Mouse (Mus musculus) liver, embryonic 14.5 days (tissue): ENCODE measurements around the gene Mpped2. TPM values are rescaled to one million over a fixed set of nuclear protein-coding genes. Genes with fewer than 3 reads are reported as not detected.

Experiments
- ATAC-seq: fragments of 200-750 bp; cut with Nextera tagmentation; 2 replicates; pipeline ENCODE4 v1.8.0; 2017; ENCODE audit warnings: moderate number of reproducible peaks, mild to moderate bottlenecking, moderate library complexity; ENCODE audit not compliant: insufficient read depth
- DNase-seq, 3 experiments: peaks; one replicate each; pipeline ENCODE4 v3.0.0-alpha.2; 2012 to 2013; ENCODE audit warnings: low read depth in 3 of 3, low spot score in 3 of 3
- H3K27ac ChIP-seq: fragments of 300-500 bp; sonication (generic); 2 replicates; pipeline ENCODE4 v1.5.1; 2014; ENCODE audit warnings: moderate library complexity, mild to moderate bottlenecking, control low read depth, inconsistent platforms
- H3K27me3 ChIP-seq: fragments of 300-500 bp; sonication (generic); 2 replicates; pipeline ENCODE4 v1.6.1; 2014; ENCODE audit warnings: mild to moderate bottlenecking, low read length, moderate library complexity; ENCODE audit not compliant: control insufficient read depth, insufficient read depth
- H3K36me3 ChIP-seq: fragments of 300-500 bp; sonication (generic); replicated peaks from 2 replicates; pipeline ENCODE4 v1.6.1; 2014; ENCODE audit warnings: low read depth; ENCODE audit not compliant: control insufficient read depth, insufficient read depth
- H3K4me1 ChIP-seq, 2 experiments: fragments of 200-500 bp in 1 of 2; fragments of 300-500 bp in 1 of 2; sonication (generic) in 1 of 2; replicated peaks; 2 replicates each; pipeline ENCODE4 v1.6.1; 2012 to 2014; ENCODE audit warnings: antibody characterized with exemption in 1 of 2, inconsistent platforms in 1 of 2, low read length in 1 of 2; ENCODE audit not compliant: control insufficient read depth in 2 of 2, insufficient read depth in 2 of 2
- H3K4me2 ChIP-seq: fragments of 300-500 bp; sonication (generic); 2 replicates; pipeline ENCODE4 v1.6.1; 2014; ENCODE audit warnings: low read depth, mild to moderate bottlenecking, control low read depth, moderate library complexity
- H3K4me3 ChIP-seq, 2 experiments: fragments of 200-500 bp in 1 of 2; fragments of 300-500 bp in 1 of 2; sonication (generic) in 1 of 2; 2 replicates each; pipeline ENCODE4 v1.5.1; 2012 to 2014; ENCODE audit warnings: low read depth in 2 of 2, low read length in 2 of 2, mild to moderate bottlenecking in 2 of 2, control low read depth in 1 of 2, inconsistent platforms in 1 of 2, moderate library complexity in 1 of 2; ENCODE audit not compliant: insufficient read depth in 1 of 2
- H3K9ac ChIP-seq: fragments of 300-500 bp; sonication (generic); replicated peaks from 2 replicates; pipeline ENCODE4 v1.6.1; 2014; ENCODE audit warnings: mild to moderate bottlenecking, control low read depth, moderate library complexity
- H3K9me3 ChIP-seq: fragments of 300-500 bp; sonication (generic); 2 replicates; pipeline ENCODE4 v1.6.1; 2016; ENCODE audit warnings: low read length, mixed read lengths; ENCODE audit not compliant: control insufficient read depth
- CTCF ChIP-seq: IDR thresholded peaks from 2 replicates; pipeline ENCODE4 v1.5.1; 2016; ENCODE audit warnings: antibody characterized with exemption, low read depth, control low read depth
- EP300 ChIP-seq: IDR thresholded peaks from 2 replicates; pipeline ENCODE4 v1.6.1; 2016; ENCODE audit warnings: antibody characterized with exemption, low read depth
- WGBS: fragments of 180-500 bp; shearing (Covaris S2); extraction: QIAGEN DNeasy Blood & Tissue Kit; methylation state at CpG from one replicate; pipeline ENCODE4 v1.1.7; 2014; ENCODE audit not compliant: insufficient replicate concordance; 5-methylcytosine and 5-hydroxymethylcytosine counted together
- polyA plus RNA-seq, 2 experiments: library from polyadenylated mRNA; depleted of rRNA in 1 of 2; stranded (reverse) in 1 of 2; unstranded in 1 of 2; fragments of >200 nt; fragmentation: Nextera tagmentation in 1 of 2; extraction: Ambion mirVana in 1 of 2; gene quantifications; 2 replicates each; pipeline versions ENCODE4 v1.2.1 to v1.2.3; 2012 to 2014

Gene Mpped2
- polyA plus RNA-seq, 2 experiments, result 0.67 to 0.68 TPM

DNA sequence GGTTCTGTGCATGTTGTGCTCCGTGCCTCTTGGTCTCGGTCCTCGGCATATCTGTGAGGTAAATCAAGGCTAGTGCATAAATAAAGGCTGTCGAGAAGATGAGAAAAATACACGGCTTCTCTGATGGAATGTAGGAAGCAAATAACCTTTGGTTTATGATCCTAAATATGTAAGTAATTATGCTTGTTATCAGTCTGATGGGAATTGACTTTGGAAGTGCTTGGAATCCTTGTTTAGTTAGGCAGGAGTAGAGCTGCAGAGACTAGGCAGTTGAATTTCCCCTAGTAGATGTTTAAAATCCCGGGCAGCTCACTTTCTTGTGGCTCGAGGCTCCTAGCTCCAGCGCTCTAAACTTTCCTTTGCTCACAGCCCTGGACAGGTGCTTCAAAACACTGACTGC, 69.9 kb downstream of the Mpped2 start:
- H3K4me1 ChIP-seq, result no peaks in the 10 kb centered on the region
- no peak overlapping the region for H3K27ac ChIP-seq
- no peak for ATAC-seq
- no peaks in the 10 kb centered on the region for H3K27me3 ChIP-seq
- H3K4me3 ChIP-seq, result no peak overlapping the region
- H3K36me3 ChIP-seq, result no peaks in the 10 kb centered on the region
- no peak overlapping the region for H3K4me2 ChIP-seq
- WGBS, result 61% methylated on average over 8 of the region's 8 CpGs
- DNase-seq, result no peak
- no peak overlapping the region for H3K9ac ChIP-seq
- no peaks in the 10 kb centered on the region for H3K9me3 ChIP-seq
- TF ChIP-seq CTCF, result no peak
- TF ChIP-seq EP300, result no peak

DNA sequence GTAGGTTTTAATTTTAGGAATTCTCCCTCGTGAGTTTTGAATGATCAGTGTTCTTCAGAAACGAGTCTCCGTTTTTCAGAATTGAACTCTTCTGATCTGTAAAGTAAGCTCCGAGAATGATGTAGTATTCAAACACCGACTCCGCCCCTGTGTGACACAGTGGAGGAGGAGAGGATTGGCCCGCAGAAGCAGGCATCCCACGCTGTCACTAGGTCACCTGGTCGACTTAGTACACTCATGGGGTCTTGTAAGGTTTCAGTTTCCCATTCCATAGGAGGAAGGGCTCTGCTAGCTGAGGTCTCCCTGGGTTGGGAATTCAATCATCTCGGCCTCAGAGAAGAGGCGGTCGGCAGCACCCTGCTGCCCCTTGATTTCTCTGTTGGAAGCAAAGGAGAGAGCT, 76.2 kb downstream of the Mpped2 start:
- no peaks in the 10 kb centered on the region for H3K27me3 ChIP-seq
- 71% methylated on average over 12 of the region's 12 CpGs for WGBS
- TF ChIP-seq CTCF (no peak), EP300 (no peak)

GRCm38 (mm10) chr2:106772643-106773042, 79.6 kb downstream of the Mpped2 start:
- no peak for TF ChIP-seq CTCF
- H3K4me2 ChIP-seq, result no peak overlapping the region
- ATAC-seq (no peak), DNase-seq (no peak)
- H3K27ac ChIP-seq, result no peak overlapping the region
- no peaks in the 10 kb centered on the region for H3K27me3 ChIP-seq
- no peaks in the 10 kb centered on the region for H3K36me3 ChIP-seq
- H3K4me3 ChIP-seq, result no peak overlapping the region
- no peak overlapping the region for H3K9ac ChIP-seq
- H3K4me1 ChIP-seq, result no peaks in the 10 kb centered on the region
- H3K9me3 ChIP-seq, result no peaks in the 10 kb centered on the region
- 56% methylated on average over 5 of the region's 5 CpGs for WGBS

More for the DNA sequence above, 76.2 kb downstream of the Mpped2 start:
- no peak overlapping the region for H3K27ac ChIP-seq
- no peak overlapping the region for H3K9ac ChIP-seq
- ATAC-seq, result no peak
- H3K4me3 ChIP-seq, result no peak overlapping the region
- H3K4me2 ChIP-seq, result no peak overlapping the region
- H3K4me1 ChIP-seq, result no peaks in the 10 kb centered on the region
- DNase-seq, result no peak
- H3K36me3 ChIP-seq, result no peaks in the 10 kb centered on the region
- H3K9me3 ChIP-seq, result no peaks in the 10 kb centered on the region

- no peaks in the 10 kb centered on the region for H3K27me3 ChIP-seq
- DNase-seq, result no peak
- WGBS, result 41% methylated on average over 10 of the region's 10 CpGs
- no peaks in the 10 kb centered on the region for H3K4me1 ChIP-seq
- H3K4me3 ChIP-seq, result no peak overlapping the region
- TF ChIP-seq EP300, result no peak
- TF ChIP-seq CTCF, result no peak
- H3K9me3 ChIP-seq, result no peaks in the 10 kb centered on the region
- no peak overlapping the region for H3K9ac ChIP-seq
- ATAC-seq, result no peak
- no peak overlapping the region for H3K4me2 ChIP-seq
- H3K27ac ChIP-seq, result no peak overlapping the region
- no peaks in the 10 kb centered on the region for H3K36me3 ChIP-seq
These were observed 81.5 kb downstream of the Mpped2 start for GRCm38 (mm10) chr2:106774251-106775196.

GRCm38 (mm10) chr2:106775994-106776393, 82.9 kb downstream of the Mpped2 start:
- TF ChIP-seq EP300, result no peak
- WGBS, result 68% methylated on average over 2 of the region's 2 CpGs
- no peaks in the 10 kb centered on the region for H3K9me3 ChIP-seq
- DNase-seq (no peak), ATAC-seq (no peak)
- H3K27me3 ChIP-seq, result no peaks in the 10 kb centered on the region
- H3K4me3 ChIP-seq, result no peak overlapping the region
- no peaks in the 10 kb centered on the region for H3K36me3 ChIP-seq
- H3K4me2 ChIP-seq, result no peak overlapping the region
- no peak overlapping the region for H3K9ac ChIP-seq
- H3K4me1 ChIP-seq, result no peaks in the 10 kb centered on the region
- no peak overlapping the region for H3K27ac ChIP-seq
